In genomic region chr7:40388152-40388551, GRCm38 (mm10) we compare ENCODE assay signal across 25 mouse cellular contexts.
"Had no signal": no experiment of that assay in that cellular context is flagged by ENCODE, and none has a peak within 500 bp of the region (broad histone marks: within the 10 kb centered on the region; RNA-seq: fewer than 3 reads in every experiment).

No protein-coding gene starts in this region.

- H3K27ac ChIP-seq: heart, embryonic 10.5 days; hindbrain, embryonic 13.5 days; hindbrain, embryonic 15.5 days; hindbrain, postnatal 0 days; kidney, embryonic 15.5 days; kidney, postnatal 0 days; left cerebral cortex, adult 2 months; limb, embryonic 13.5 days; limb, embryonic 15.5 days; liver, embryonic 12.5 days; liver, embryonic 14.5 days had no signal

- H3K9ac ChIP-seq: heart, embryonic 12.5 days; hindbrain, embryonic 13.5 days; hindbrain, embryonic 15.5 days; kidney, embryonic 15.5 days; limb, embryonic 13.5 days; limb, embryonic 15.5 days; liver, embryonic 12.5 days; liver, embryonic 14.5 days had no signal

- ATAC-seq: hindbrain, postnatal 0 days; intestine, embryonic 16.5 days; liver, embryonic 12.5 days had no signal

- H3K36me3 ChIP-seq: heart, embryonic 10.5 days; heart, embryonic 12.5 days; hindbrain, embryonic 13.5 days; hindbrain, embryonic 15.5 days; kidney, embryonic 15.5 days; limb, embryonic 13.5 days; limb, embryonic 15.5 days; liver, embryonic 12.5 days had no signal

- DNase-seq: gastrocnemius, postnatal 14 days; gastrocnemius, postnatal 36 days; heart, adult 18-20 months; heart, postnatal 10 days; kidney, adult 11 months; kidney, adult 2 months; kidney, adult 9 months; kidney, postnatal 14 days; kidney, postnatal 36 days; layer of hippocampus, adult 9-11 months; layer of hippocampus, postnatal 36 days; left cerebral cortex, postnatal 4 days had no signal

- H3K4me1 ChIP-seq: kidney, embryonic 15.5 days; limb, embryonic 13.5 days; limb, embryonic 15.5 days; liver, embryonic 12.5 days had no signal

- H3K4me3 ChIP-seq: heart, embryonic 10.5 days; heart, embryonic 12.5 days; hindbrain, embryonic 13.5 days; hindbrain, embryonic 15.5 days; kidney, embryonic 15.5 days; left cerebral cortex, adult 2 months; limb, embryonic 13.5 days; limb, embryonic 15.5 days; liver, embryonic 12.5 days had no signal

- H3K9me3 ChIP-seq: heart, embryonic 10.5 days; heart, embryonic 12.5 days; hindbrain, embryonic 13.5 days; hindbrain, embryonic 15.5 days; kidney, embryonic 15.5 days; limb, embryonic 13.5 days; limb, embryonic 15.5 days; liver, embryonic 12.5 days had no signal

- H3K4me2 ChIP-seq: hindbrain, embryonic 13.5 days; hindbrain, embryonic 15.5 days; kidney, embryonic 15.5 days; limb, embryonic 13.5 days; limb, embryonic 15.5 days; liver, embryonic 12.5 days had no signal

- H3K27me3 ChIP-seq: heart, embryonic 12.5 days; hindbrain, embryonic 13.5 days; hindbrain, embryonic 15.5 days; kidney, embryonic 15.5 days; limb, embryonic 15.5 days; liver, embryonic 12.5 days had no signal
